Mouse (Mus musculus) activated CD4-positive, CD25-positive, alpha-beta regulatory T cell, adult 9 weeks (primary cell): Measurements from ENCODE around the gene Olfr798. TPM values are rescaled to one million over a fixed set of nuclear protein-coding genes. Genes with fewer than 3 reads are reported as not detected.

Source experiments
- polyA plus RNA-seq: library from polyadenylated mRNA; unstranded; fragments of 100-300 nt; shearing (Covaris generic); gene quantifications from one replicate; pipeline ENCODE4 v1.2.1, GENCODE M21; 2017

The Olfr798 gene
- not detected for polyA plus RNA-seq

GRCm38 (mm10) chr10:129627834-129628233 is at the start of gene Olfr798:
TSS of gene Olfr798 (minus strand) at chr10:129627934.

GRCm38 (mm10) chr10:129673765-129674164 is 46.0 kb upstream of the Olfr798 start, which contains the start of gene Olfr801:
TSS of gene Olfr801 (minus strand) at chr10:129673865.

GRCm38 (mm10) chr10:129657394-129657793 is 29.7 kb upstream of the Olfr798 start, which contains the start of gene Olfr800:
TSS of gene Olfr800 (plus strand) at chr10:129657694.

GRCm38 (mm10) chr10:129637184-129637583 is 9.4 kb upstream of the Olfr798 start, which contains the start of gene Olfr799:
TSS of gene Olfr799 (plus strand) at chr10:129637484.

GRCm38 (mm10) chr10:129612470-129612869 is 15.3 kb downstream of the Olfr798 start, which contains the start of gene Olfr796:
TSS of gene Olfr796 (minus strand) at chr10:129612570.

Other genes starting within 250 kb of the Olfr798 start
- not detected for gene Olfr784, start 243.9 kb downstream of the Olfr798 start, polyA plus RNA-seq
- gene Olfr785, start 222.5 kb downstream of the Olfr798 start, polyA plus RNA-seq: not detected
- not detected for gene Olfr786, start 200.6 kb downstream of the Olfr798 start, polyA plus RNA-seq
- gene Olfr787, start 166.1 kb downstream of the Olfr798 start, polyA plus RNA-seq: 0.05 TPM
- not detected for gene Olfr788, start 156.9 kb downstream of the Olfr798 start, polyA plus RNA-seq
- gene Olfr789, start 143.2 kb downstream of the Olfr798 start, polyA plus RNA-seq: not detected
- not detected for gene Olfr790, start 129.4 kb downstream of the Olfr798 start, polyA plus RNA-seq
- not detected for gene Olfr791, start 106.1 kb downstream of the Olfr798 start, polyA plus RNA-seq
- gene Olfr792, start 88.8 kb downstream of the Olfr798 start, polyA plus RNA-seq: not detected
- gene Olfr794, start 60.3 kb downstream of the Olfr798 start, polyA plus RNA-seq: not detected
- gene Olfr796, start 15.4 kb downstream of the Olfr798 start, polyA plus RNA-seq: not detected
- not detected for gene Olfr799, start 9.6 kb upstream of the Olfr798 start, polyA plus RNA-seq
- gene Olfr800, start 29.8 kb upstream of the Olfr798 start, polyA plus RNA-seq: not detected
- not detected for gene Olfr801, start 45.9 kb upstream of the Olfr798 start, polyA plus RNA-seq
- gene Olfr802, start 60.2 kb upstream of the Olfr798 start, polyA plus RNA-seq: not detected
- gene Olfr803, start 66.4 kb upstream of the Olfr798 start, polyA plus RNA-seq: not detected
- not detected for gene Olfr804, start 75.3 kb upstream of the Olfr798 start, polyA plus RNA-seq
- not detected for gene Olfr805, start 101.4 kb upstream of the Olfr798 start, polyA plus RNA-seq
- gene Olfr806, start 114.0 kb upstream of the Olfr798 start, polyA plus RNA-seq: not detected
- gene Olfr807, start 129.9 kb upstream of the Olfr798 start, polyA plus RNA-seq: not detected
- gene Olfr808, start 137.5 kb upstream of the Olfr798 start, polyA plus RNA-seq: not detected
- not detected for gene Olfr809, start 146.7 kb upstream of the Olfr798 start, polyA plus RNA-seq
- not detected for gene Olfr810, start 167.0 kb upstream of the Olfr798 start, polyA plus RNA-seq
- gene Olfr811, start 176.5 kb upstream of the Olfr798 start, polyA plus RNA-seq: not detected
- not detected for gene Olfr812, start 218.2 kb upstream of the Olfr798 start, polyA plus RNA-seq
- not detected for gene Olfr813, start 227.4 kb upstream of the Olfr798 start, polyA plus RNA-seq